Mouse (Mus musculus): ENCODE measurements at regions not wholly inside any gene's neighbourhood (a gene's known extent, or its start where the extent isn't known, plus 50 kb on each side); places are given as distances from the start of the nearest gene placed in this dataset.

- no peak for DNase-seq (ENCODE audit: low spot score)
These were observed 59.6 kb downstream of the Kcne4 start for GRCm38 (mm10) chr1:78876156-78876555.

DNA sequence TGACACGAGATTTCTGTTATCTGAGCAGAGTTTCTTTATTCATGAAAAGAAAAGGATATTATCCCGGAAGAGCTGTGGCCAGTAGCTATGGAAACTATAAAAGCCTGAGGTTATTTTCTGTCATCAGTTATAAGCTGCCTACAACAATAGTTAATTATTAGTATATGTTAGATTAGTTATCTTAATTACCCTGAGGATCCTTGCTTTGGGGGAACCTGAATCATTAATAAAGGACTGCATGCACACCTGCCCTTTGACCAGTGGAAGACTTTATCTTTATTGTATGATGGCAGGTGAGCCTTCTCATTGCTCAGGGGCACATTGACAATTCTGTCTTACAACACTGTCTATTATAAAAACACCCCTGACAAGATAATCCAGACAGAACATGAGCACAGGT, 62.7 kb downstream of the Kcne4 start:
- no peak for DNase-seq (ENCODE audit: low spot score)

DNA sequence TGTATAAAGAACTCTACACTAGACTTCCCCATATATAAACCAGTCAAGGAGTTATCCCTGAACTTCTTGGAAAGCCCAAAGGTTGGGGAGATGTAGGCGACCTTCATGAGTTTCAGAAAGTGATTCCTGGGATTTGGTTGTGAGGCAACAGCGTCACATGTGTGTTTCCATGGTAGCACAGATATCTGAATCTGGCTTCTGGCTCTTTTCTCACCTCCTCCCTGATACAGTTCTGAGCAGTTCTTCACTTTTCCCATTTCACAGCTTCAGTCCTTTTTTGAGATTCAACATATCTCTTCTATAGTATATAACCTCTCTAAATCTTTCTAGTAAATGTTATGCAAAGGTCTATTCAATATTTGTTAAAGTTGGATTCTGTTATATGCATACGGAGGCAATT, 65.9 kb downstream of the Kcne4 start:
- no peak for DNase-seq (ENCODE audit: low spot score)

- peak; percentile 21 for DNase-seq (ENCODE audit: low spot score)
These were observed 72.7 kb downstream of the Kcne4 start for GRCm38 (mm10) chr1:78889241-78889640.

DNA sequence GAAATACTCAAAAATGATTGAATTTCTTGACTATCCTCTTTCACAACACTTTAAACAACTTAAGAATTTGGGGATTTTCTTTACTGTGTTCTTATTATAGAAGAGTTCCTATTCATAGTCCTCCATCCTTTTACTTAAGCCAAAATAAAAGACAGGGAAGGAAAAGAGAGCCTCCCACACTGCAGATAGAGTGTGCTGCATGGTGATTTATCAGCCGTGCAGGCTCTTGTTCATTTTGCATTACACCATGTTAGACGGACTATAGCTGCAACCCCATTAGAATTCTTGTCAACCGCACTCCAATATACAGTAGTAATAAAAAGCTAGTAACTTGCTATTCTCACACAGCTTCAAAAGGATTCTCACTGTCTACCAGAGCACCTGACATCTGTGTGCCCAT, 74.8 kb downstream of the Kcne4 start:
- DNase-seq (ENCODE audit: low spot score) = no peak

GRCm38 (mm10) chr1:78894301-78894700, 77.7 kb downstream of the Kcne4 start:
- peak; percentile 10 for DNase-seq (ENCODE audit: low spot score)

DNA sequence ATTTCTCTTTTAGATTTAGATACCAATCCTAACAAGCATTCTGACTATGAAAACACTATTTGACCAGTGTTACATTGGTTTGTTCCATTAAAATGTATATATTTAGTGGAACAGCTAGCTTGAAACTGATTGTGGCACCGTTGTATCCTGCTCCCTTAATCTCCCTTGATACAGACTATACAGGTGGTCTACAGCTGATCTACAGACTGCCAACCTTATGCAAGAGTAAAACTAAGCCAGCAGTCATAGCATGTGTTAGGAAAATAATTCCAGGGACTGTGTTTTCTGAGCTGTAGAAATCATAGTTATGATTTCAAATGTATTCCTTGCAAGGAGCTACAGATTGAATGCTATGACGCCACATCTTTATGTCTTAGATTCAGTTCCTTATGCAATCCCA, 78.6 kb downstream of the Kcne4 start:
- no peak for DNase-seq (ENCODE audit: low spot score)

GRCm38 (mm10) chr1:78907591-78907990, 91.0 kb downstream of the Kcne4 start:
- no peak for DNase-seq (ENCODE audit: low spot score)

DNA sequence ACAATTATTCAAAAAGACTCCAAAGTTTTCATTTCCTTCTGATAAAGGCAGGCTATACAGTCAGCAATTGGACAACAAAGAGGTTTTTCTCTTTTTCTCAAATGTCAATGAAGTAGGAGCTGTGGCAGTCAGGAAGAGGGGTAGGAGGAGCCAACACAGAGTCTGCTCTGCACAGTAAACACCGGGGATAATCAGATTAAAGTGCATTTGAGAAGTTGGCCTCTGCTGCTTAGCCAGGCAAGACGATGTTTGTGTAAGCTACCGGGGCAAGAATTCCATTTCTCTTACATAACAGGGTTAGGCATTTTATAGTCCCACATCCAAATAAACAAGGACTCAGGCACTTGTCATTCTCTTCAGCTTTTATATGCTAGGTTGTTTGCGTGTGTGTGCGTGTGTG, 91.4 kb downstream of the Kcne4 start:
- DNase-seq (ENCODE audit: low spot score) = no peak

DNA sequence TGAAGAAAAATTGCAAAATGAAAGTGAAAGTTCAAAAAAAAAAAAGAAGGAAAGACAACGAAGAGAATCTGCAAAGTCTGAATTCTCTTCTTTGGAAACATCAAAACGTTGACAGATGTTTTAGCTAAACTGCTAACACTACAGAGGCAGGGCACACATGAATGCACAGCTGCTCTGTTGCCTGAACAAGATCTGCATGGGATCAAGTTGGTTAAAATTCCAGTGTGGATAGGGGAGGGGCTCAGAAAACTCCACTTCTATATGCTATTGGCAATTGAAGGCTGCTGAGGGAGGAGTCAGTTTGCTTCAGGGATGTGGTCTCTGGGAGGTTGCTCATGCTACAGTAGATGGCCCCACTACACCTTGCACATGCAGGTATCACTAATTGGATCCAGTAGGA, 97.2 kb downstream of the Kcne4 start:
- DNase-seq (ENCODE audit: low spot score) = no peak

- DNase-seq (ENCODE audit: low spot score) = no peak
These were observed 103.3 kb downstream of the Kcne4 start for GRCm38 (mm10) chr1:78919863-78920262.

DNA sequence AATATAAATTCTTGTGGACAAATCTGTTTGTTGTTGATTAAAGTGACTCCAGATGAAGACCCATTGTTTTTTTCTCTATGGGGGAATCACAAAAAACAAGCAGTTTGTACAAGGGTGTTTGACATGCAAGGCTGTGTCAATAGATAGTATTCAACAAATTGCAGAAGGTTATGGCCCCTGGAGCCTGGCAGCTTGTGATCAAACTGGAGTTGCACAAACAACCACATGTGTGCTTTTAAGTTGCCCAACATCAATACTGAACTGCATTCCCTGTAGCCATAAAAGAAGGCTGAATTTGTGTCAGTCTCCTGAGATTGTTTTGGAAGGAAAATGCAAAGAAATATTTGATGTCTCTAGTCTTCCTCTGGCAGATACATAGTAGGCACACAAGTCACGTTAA, 113.4 kb downstream of the Kcne4 start:
- DNase-seq (ENCODE audit: low spot score) = no peak

GRCm38 (mm10) chr1:78939871-78940270, 123.3 kb downstream of the Kcne4 start:
- no peak for DNase-seq (ENCODE audit: low spot score)

GRCm38 (mm10) chr1:78945588-78945987, 129.0 kb downstream of the Kcne4 start:
- no peak for DNase-seq (ENCODE audit: low spot score)

- no peak for DNase-seq (ENCODE audit: low spot score)
These were observed 163.5 kb downstream of the Kcne4 start for GRCm38 (mm10) chr1:78980051-78980450.

Data from heart, adult 8-10 months (tissue).